Mouse (Mus musculus) myocyte (in vitro differentiated cells): ENCODE data around the gene Fgd2. TPM values are rescaled to one million over a fixed set of nuclear protein-coding genes. Genes with fewer than 3 reads are reported as not detected.

Experiments
- H3K27me3 ChIP-seq: one replicate; pipeline ENCODE4 v1.6.1; 2011; ENCODE audit not compliant: control insufficient read depth, insufficient read depth, insufficient read length
- H3K36me3 ChIP-seq: one replicate; pipeline ENCODE4 v1.6.1; 2011; ENCODE audit not compliant: control insufficient read depth, insufficient read depth
- H3K4me2 ChIP-seq: one replicate; pipeline ENCODE4 v1.6.1; 2011; ENCODE audit warnings: low read depth, control low read depth
- H3K4me3 ChIP-seq: one replicate; pipeline ENCODE4 v1.5.1; 2011; ENCODE audit warnings: mild to moderate bottlenecking, control low read depth, moderate library complexity
- H3K79me2 ChIP-seq: one replicate; pipeline ENCODE4 v1.6.1; 2011; ENCODE audit not compliant: control insufficient read depth, insufficient read depth
- H3ac ChIP-seq: one replicate; pipeline ENCODE4 v1.6.1; 2011; ENCODE audit not compliant: control insufficient read depth, insufficient read length
- CEBPB ChIP-seq: IDR thresholded peaks from 2 replicates; pipeline ENCODE4 v1.6.1; 2011; ENCODE audit warnings: mild to moderate bottlenecking, moderate library complexity; ENCODE audit not compliant: poor library complexity, insufficient read depth, severe bottlenecking
- E2F4 ChIP-seq: IDR thresholded peaks from one replicate; pipeline ENCODE4 v1.6.1; 2011; ENCODE audit warnings: mild to moderate bottlenecking, control low read depth, moderate library complexity; ENCODE audit not compliant: insufficient read depth
- MAX ChIP-seq: IDR thresholded peaks from one replicate; pipeline ENCODE4 v1.6.1; 2011; ENCODE audit warnings: low read depth, mild to moderate bottlenecking, control low read depth
- MYOD1 ChIP-seq, 3 experiments: IDR thresholded peaks; one replicate each; pipeline ENCODE4 v1.6.1; 2011; ENCODE audit warnings: control low read depth in 2 of 3, low read depth in 2 of 3, mild to moderate bottlenecking in 2 of 3, moderate library complexity in 1 of 3; ENCODE audit not compliant: insufficient read length in 2 of 3, control insufficient read depth in 1 of 3
- POLR2A ChIP-seq: IDR thresholded peaks from one replicate; pipeline ENCODE4 v1.6.1; 2011; ENCODE audit warnings: low read depth, mild to moderate bottlenecking, control low read depth, moderate library complexity; ENCODE audit not compliant: insufficient read length
- POLR2AphosphoS2 ChIP-seq: IDR thresholded peaks from one replicate; pipeline ENCODE4 v1.6.1; 2011; ENCODE audit warnings: low read depth, control low read depth; ENCODE audit not compliant: insufficient read length
- REST ChIP-seq: IDR thresholded peaks from one replicate; pipeline ENCODE4 v1.6.1; 2011; ENCODE audit warnings: mild to moderate bottlenecking, control low read depth, moderate library complexity; ENCODE audit not compliant: insufficient read depth, insufficient read length
- SRF ChIP-seq: IDR thresholded peaks from one replicate; pipeline ENCODE4 v1.6.1; 2011; ENCODE audit warnings: low read depth; ENCODE audit not compliant: control insufficient read depth, insufficient read length
- TCF12 ChIP-seq: IDR thresholded peaks from one replicate; pipeline ENCODE4 v1.6.1; 2011; ENCODE audit warnings: mild to moderate bottlenecking, control low read depth; ENCODE audit not compliant: poor library complexity, insufficient read depth, severe bottlenecking
- TCF3 ChIP-seq: IDR thresholded peaks from one replicate; pipeline ENCODE4 v1.6.1; 2011; ENCODE audit warnings: low read depth, control low read depth; ENCODE audit not compliant: insufficient read length
- USF1 ChIP-seq: IDR thresholded peaks from one replicate; pipeline ENCODE4 v1.6.1; 2011; ENCODE audit warnings: low read depth, mild to moderate bottlenecking, control low read depth, moderate library complexity
- polyA plus RNA-seq: library from polyadenylated mRNA; unstranded; fragments of >200 nt; fragmentation: generic; extraction: Trizol; gene quantifications from one replicate; pipeline ENCODE4 v1.2.1, GENCODE M21; 2012; ENCODE audit warnings: missing spikeins

Gene Fgd2
- polyA plus RNA-seq, 1 experiment, result 0.54 TPM

DNA sequence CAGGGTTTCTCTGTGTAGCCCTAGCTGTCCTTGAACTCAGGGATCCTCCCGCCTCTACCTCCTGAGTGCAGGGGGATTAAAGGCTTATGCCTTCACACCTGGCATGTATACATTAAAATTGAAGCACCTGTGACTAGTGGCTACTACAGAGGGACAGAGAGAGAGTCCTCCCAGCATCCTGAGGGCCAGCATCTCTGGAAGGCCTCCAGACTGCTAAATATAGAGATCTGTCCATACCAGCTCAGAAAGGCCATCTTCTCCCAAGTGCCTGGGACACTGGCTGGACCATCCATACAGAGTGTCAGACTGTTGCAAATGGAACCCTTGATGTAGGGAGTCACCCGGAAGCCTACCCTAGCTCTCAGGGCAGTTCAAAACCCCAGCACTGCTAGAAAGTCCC lies 63.3 kb downstream of the Fgd2 start:
- Histone ChIP-seq H3K4me2 (no peak overlapping the region), H3K4me3 (no peak overlapping the region), H3K27me3 (no peaks in the 10 kb centered on the region), H3K36me3 (no peaks in the 10 kb centered on the region), H3K79me2 (no peaks in the 10 kb centered on the region), H3ac (no peak overlapping the region)
- no peak for TF ChIP-seq CEBPB
- TF ChIP-seq TCF12, result no peak
- TF ChIP-seq POLR2AphosphoS2, result no peak
- no peak for TF ChIP-seq E2F4
- TF ChIP-seq USF1, result no peak
- TF ChIP-seq SRF, result no peak
- no peak for TF ChIP-seq POLR2A
- TF ChIP-seq REST, result no peak

- H3K79me2 ChIP-seq, result no peaks in the 10 kb centered on the region
- H3K36me3 ChIP-seq, result no peaks in the 10 kb centered on the region
- H3K4me3 ChIP-seq, result no peak overlapping the region
- no peaks in the 10 kb centered on the region for H3K27me3 ChIP-seq
- TF ChIP-seq TCF12 (no peak), POLR2AphosphoS2 (no peak)
- no peak overlapping the region for H3ac ChIP-seq
- H3K4me2 ChIP-seq, result no peak overlapping the region
Measured at GRCm38 (mm10) chr17:29425345-29425744, 64.6 kb downstream of the Fgd2 start.

GRCm38 (mm10) chr17:29428213-29428612 lies 67.5 kb downstream of the Fgd2 start:
- no peaks in the 10 kb centered on the region for H3K36me3 ChIP-seq
- no peak for TF ChIP-seq MAX
- TF ChIP-seq MYOD1 (IDR thresholded peaks at IDR 0.05; ENCODE audit: control insufficient read depth in 1 of 3, insufficient read length in 2 of 3, low read depth in 2 of 3), result no peak
- TF ChIP-seq POLR2AphosphoS2, result no peak
- TF ChIP-seq E2F4, result no peak
- TF ChIP-seq TCF3, result no peak
- TF ChIP-seq CEBPB, result no peak
- TF ChIP-seq REST, result no peak
- no peaks in the 10 kb centered on the region for H3K27me3 ChIP-seq
- H3K4me3 ChIP-seq, result no peak overlapping the region
- no peaks in the 10 kb centered on the region for H3K79me2 ChIP-seq
- no peak overlapping the region for H3ac ChIP-seq
- peak overlapping the region; percentile 13 for H3K4me2 ChIP-seq

GRCm38 (mm10) chr17:29428826-29429225 lies 68.1 kb downstream of the Fgd2 start:
- Histone ChIP-seq H3K27me3 (no peaks in the 10 kb centered on the region), H3ac (no peak overlapping the region), H3K4me2 (no peak overlapping the region), H3K4me3 (no peak overlapping the region), H3K36me3 (no peaks in the 10 kb centered on the region), H3K79me2 (no peaks in the 10 kb centered on the region)
- no peak for TF ChIP-seq TCF3
- no peak for TF ChIP-seq POLR2AphosphoS2
- TF ChIP-seq MAX, result no peak
- no peak for TF ChIP-seq POLR2A
- TF ChIP-seq CEBPB, result no peak

Other genes with a start within 250 kb of the Fgd2 start
- gene Rab44, start 246.8 kb upstream of the Fgd2 start, polyA plus RNA-seq, result 6.8 TPM
- gene Cpne5, start 122.7 kb upstream of the Fgd2 start, polyA plus RNA-seq, result 0.56 TPM
- 30.1 TPM for gene Ppil1, start 96.7 kb upstream of the Fgd2 start, polyA plus RNA-seq
- gene BC004004, start 92.1 kb upstream of the Fgd2 start, polyA plus RNA-seq, result 120 TPM
- gene Pi16, start 43.2 kb upstream of the Fgd2 start, polyA plus RNA-seq, result 7.1 TPM
- gene Mtch1, start 13.0 kb upstream of the Fgd2 start, polyA plus RNA-seq, result 741 TPM
- 16.3 TPM for gene Pim1, start 129.8 kb downstream of the Fgd2 start, polyA plus RNA-seq
- gene Gm17657, start 188.7 kb downstream of the Fgd2 start, polyA plus RNA-seq, result not detected
- gene Tbc1d22b, start 188.9 kb downstream of the Fgd2 start, polyA plus RNA-seq, result 9.0 TPM
- gene Tmem217, start 191.5 kb downstream of the Fgd2 start, polyA plus RNA-seq, result not detected